Mouse (Mus musculus): ENCODE results near the gene Tex33. TPM values are rescaled to one million over a fixed set of nuclear protein-coding genes. Genes with fewer than 3 reads are reported as not detected.

The Tex33 gene
- polyA plus RNA-seq, 2 experiments: not detected

DNA sequence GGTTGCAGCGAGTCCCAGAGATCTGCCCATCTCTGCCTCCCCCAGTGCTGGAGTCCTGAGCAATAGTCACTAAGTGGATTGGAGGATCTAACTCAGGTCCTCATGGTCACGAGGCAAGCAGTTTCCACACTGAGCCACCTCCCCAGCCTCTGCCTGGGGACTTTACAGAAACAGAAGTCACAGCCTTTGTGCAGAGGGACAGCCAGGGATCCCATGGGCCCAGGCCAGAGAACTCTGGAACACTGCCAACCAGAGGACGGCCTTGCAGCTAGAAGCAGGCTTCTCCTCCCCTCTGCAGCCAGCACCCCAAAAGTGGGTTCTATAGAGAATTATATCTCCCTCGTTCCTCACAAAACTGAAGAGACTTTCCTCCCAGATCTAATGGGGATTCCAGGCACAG lies 6.2 kb upstream of the Tex33 start:
- no peaks in the 10 kb centered on the region for H3K36me3 ChIP-seq (ENCODE audit: control insufficient read depth, insufficient read depth, low read length)
- no peaks in the 10 kb centered on the region for H3K27me3 ChIP-seq (ENCODE audit: control insufficient read depth, insufficient read depth, low read length)
- DNase-seq (ENCODE audit: low spot score): no peak
- 55% methylated on average over 4 of the region's 4 CpGs for WGBS
- no peak overlapping the region for H3K4me2 ChIP-seq (replicated peaks; ENCODE audit: low read depth, low read length, severe bottlenecking)
- H3K4me1 ChIP-seq (ENCODE audit: control insufficient read depth, insufficient read depth, low read length): peaks cover 15% of the 10 kb centered on the region; the same call in 1 of the 2 replicates
- ATAC-seq (ENCODE audit: low FRiP score, low read depth): no peak
- H3K9me3 ChIP-seq (ENCODE audit: control insufficient read depth, low read length): no peaks in the 10 kb centered on the region
- no peak overlapping the region for H3K27ac ChIP-seq (replicated peaks; ENCODE audit: low read depth, low read length)
- H3K4me3 ChIP-seq (replicated peaks; ENCODE audit: low read length): no peak overlapping the region
- no peak for TF ChIP-seq POLR2A (IDR thresholded peaks at IDR 0.05; ENCODE audit: borderline replicate concordance, extremely low read depth, insufficient read depth, insufficient read length)
- no peak overlapping the region for H3K9ac ChIP-seq (ENCODE audit: low read depth, low read length, severe bottlenecking)

DNA sequence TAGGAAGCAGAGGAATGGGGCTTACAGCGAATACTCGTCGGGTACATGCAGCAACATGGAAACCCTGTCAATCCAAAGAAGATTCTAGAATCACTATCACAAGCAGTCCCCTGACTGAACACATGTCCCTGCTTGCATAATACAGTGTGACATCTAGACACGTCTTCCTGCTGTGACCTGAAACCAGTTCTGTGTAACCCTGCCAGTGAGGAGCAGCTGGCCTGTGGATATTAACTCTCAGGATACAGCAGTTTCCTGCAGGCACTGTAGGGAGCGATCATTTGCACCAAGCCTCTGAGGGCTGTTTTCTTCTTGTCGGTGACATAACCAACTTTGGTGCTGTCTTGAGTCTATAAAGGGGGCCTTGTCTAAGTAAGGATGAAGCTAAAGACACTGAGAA lies 5.6 kb upstream of the Tex33 start:
- TF ChIP-seq POLR2A (IDR thresholded peaks at IDR 0.05; ENCODE audit: borderline replicate concordance, extremely low read depth, insufficient read depth, insufficient read length): no peak
- DNase-seq (ENCODE audit: low spot score) (peak; percentile 10), ATAC-seq (ENCODE audit: low FRiP score, low read depth) (no peak)
- no peak overlapping the region for H3K27ac ChIP-seq (replicated peaks; ENCODE audit: low read depth, low read length)
- H3K9ac ChIP-seq (ENCODE audit: low read depth, low read length, severe bottlenecking): no peak overlapping the region
- H3K4me2 ChIP-seq (replicated peaks; ENCODE audit: low read depth, low read length, severe bottlenecking): no peak overlapping the region
- WGBS: 77% methylated on average over 6 of the region's 6 CpGs
- no peak overlapping the region for H3K4me3 ChIP-seq (replicated peaks; ENCODE audit: low read length)
- no peaks in the 10 kb centered on the region for H3K9me3 ChIP-seq (ENCODE audit: control insufficient read depth, low read length)
- no peaks in the 10 kb centered on the region for H3K27me3 ChIP-seq (ENCODE audit: control insufficient read depth, insufficient read depth, low read length)
- no peaks in the 10 kb centered on the region for H3K36me3 ChIP-seq (ENCODE audit: control insufficient read depth, insufficient read depth, low read length)
- H3K4me1 ChIP-seq (ENCODE audit: control insufficient read depth, insufficient read depth, low read length): peaks cover 15% of the 10 kb centered on the region; the same call in 1 of the 2 replicates

DNA sequence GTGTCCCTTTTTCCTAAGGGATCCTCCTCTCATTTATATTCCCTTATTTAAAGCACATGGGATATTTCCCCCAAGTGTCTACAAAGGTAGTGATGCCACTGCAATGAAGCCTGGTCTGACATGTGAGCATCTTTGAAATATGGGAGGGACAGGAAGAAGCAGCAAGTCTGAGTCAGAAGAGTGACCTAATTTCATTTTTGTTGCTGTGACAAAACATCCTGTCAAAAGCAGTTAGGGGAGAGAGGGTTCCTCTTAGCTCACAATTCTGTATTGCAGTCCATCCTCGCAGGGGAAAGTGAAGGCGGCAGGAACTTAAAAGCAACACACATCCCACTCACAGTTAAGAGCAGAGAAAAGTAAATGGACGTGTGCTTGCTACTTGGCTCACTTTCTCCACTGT lies 4.9 kb downstream of the Tex33 start:
- Histone ChIP-seq H3K36me3 (ENCODE audit: control insufficient read depth, insufficient read depth, low read length) (no peaks in the 10 kb centered on the region), H3K4me3 (replicated peaks; ENCODE audit: low read length) (no peak overlapping the region), H3K9me3 (ENCODE audit: control insufficient read depth, low read length) (no peaks in the 10 kb centered on the region), H3K27me3 (ENCODE audit: control insufficient read depth, insufficient read depth, low read length) (no peaks in the 10 kb centered on the region), H3K4me2 (replicated peaks; ENCODE audit: low read depth, low read length, severe bottlenecking) (no peak overlapping the region), H3K9ac (ENCODE audit: low read depth, low read length, severe bottlenecking) (no peak overlapping the region), H3K4me1 (ENCODE audit: control insufficient read depth, insufficient read depth, low read length) (no peaks in the 10 kb centered on the region), H3K27ac (replicated peaks; ENCODE audit: low read depth, low read length) (no peak overlapping the region)
- ATAC-seq (ENCODE audit: low FRiP score, low read depth) (no peak), DNase-seq (ENCODE audit: low spot score) (no peak)
- WGBS: 80% methylated on average over 3 of the region's 3 CpGs
- no peak for TF ChIP-seq POLR2A (IDR thresholded peaks at IDR 0.05; ENCODE audit: borderline replicate concordance, extremely low read depth, insufficient read depth, insufficient read length)

DNA sequence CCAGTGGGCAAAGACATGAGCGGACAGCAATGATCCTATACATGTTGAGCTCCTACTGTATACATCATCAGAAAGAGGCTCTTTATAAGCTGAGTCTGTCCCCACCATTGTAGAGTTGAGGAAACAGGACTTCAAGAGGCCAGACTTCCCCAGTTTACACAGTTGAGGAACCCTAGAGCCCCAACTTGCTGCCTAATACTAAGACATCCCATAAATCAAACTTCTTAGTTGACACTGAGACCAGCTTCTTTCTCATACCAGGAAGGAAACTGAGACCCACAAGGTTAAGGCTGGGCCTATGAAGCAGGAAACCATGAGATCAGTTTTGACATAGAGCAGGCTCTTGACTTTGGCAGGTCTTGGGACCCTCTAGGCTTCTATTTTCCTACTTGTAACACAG lies 10.1 kb downstream of the Tex33 start:
- no peak for ATAC-seq (ENCODE audit: low FRiP score, low read depth)
- Histone ChIP-seq H3K4me2 (replicated peaks; ENCODE audit: low read depth, low read length, severe bottlenecking) (no peak overlapping the region), H3K27ac (replicated peaks; ENCODE audit: low read depth, low read length) (no peak overlapping the region), H3K9ac (ENCODE audit: low read depth, low read length, severe bottlenecking) (no peak overlapping the region), H3K9me3 (ENCODE audit: control insufficient read depth, low read length) (no peaks in the 10 kb centered on the region), H3K27me3 (ENCODE audit: control insufficient read depth, insufficient read depth, low read length) (no peaks in the 10 kb centered on the region), H3K36me3 (ENCODE audit: control insufficient read depth, insufficient read depth, low read length) (no peaks in the 10 kb centered on the region), H3K4me1 (ENCODE audit: control insufficient read depth, insufficient read depth, low read length) (0 out of 2 replicates have a peak, but pooled peaks cover 2% of the 10 kb centered on the region), H3K4me3 (replicated peaks; ENCODE audit: low read length) (no peak overlapping the region)
- no peak for DNase-seq (ENCODE audit: low spot score)
- WGBS: 88% methylated on average over 1 of the region's 1 CpGs
- TF ChIP-seq POLR2A (IDR thresholded peaks at IDR 0.05; ENCODE audit: borderline replicate concordance, extremely low read depth, insufficient read depth, insufficient read length): no peak

DNA sequence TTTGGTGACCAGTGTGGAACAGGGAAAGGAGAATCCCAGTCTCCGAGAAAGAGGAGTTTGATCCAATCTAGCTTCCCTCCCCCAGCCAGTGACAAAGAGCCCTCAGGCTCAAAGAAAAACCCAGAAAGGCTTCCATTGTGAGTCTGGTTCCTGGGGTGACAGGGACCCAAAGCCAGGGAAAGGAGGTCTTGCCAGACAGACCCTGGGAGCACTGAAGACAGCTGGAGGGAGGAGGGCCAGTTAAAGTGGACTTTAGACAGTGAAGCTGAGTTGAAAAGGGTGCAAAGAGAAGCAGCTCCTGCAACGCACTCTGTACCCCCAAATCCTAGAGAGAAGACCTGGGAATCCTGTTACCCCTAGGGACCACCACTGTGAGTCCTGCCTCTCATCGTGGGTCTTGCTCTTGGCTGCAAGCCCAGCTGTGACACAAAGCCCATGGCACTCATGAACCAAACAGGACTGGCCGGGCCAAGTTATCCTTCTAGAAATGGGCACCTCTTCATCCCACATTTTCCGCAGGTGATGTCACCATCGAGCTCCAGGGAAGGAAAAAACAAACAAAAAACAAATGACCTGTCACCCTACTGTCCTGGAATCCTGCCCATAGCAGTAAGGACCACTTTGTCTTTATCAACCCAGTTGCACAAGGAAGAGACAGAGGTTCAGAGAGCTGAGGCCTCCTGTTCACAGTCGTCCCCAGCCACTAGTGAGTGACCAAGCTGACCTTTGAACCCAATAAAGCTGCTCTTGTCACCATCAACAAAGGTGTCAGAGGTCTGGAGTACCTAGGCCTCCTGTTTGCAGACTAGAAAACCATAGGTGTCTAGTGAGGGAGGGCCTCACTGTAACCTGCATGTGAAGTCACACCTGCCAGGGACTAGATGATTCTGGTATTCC lies 11.2 kb downstream of the Tex33 start:
- Histone ChIP-seq H3K36me3 (ENCODE audit: control insufficient read depth, insufficient read depth, low read length) (no peaks in the 10 kb centered on the region), H3K4me2 (replicated peaks; ENCODE audit: low read depth, low read length, severe bottlenecking) (no peak overlapping the region), H3K27ac (replicated peaks; ENCODE audit: low read depth, low read length) (no peak overlapping the region; the same call in 1 of the 2 replicates), H3K9ac (ENCODE audit: low read depth, low read length, severe bottlenecking) (no peak overlapping the region), H3K9me3 (ENCODE audit: control insufficient read depth, low read length) (no peaks in the 10 kb centered on the region), H3K4me3 (replicated peaks; ENCODE audit: low read length) (no peak overlapping the region), H3K27me3 (ENCODE audit: control insufficient read depth, insufficient read depth, low read length) (no peaks in the 10 kb centered on the region), H3K4me1 (ENCODE audit: control insufficient read depth, insufficient read depth, low read length) (0 out of 2 replicates have a peak, but pooled peaks cover 2% of the 10 kb centered on the region)
- WGBS: 68% methylated on average over 7 of the region's 7 CpGs
- DNase-seq (ENCODE audit: low spot score) (no peak), ATAC-seq (ENCODE audit: low FRiP score, low read depth) (no peak)
- no peak for TF ChIP-seq POLR2A (IDR thresholded peaks at IDR 0.05; ENCODE audit: borderline replicate concordance, extremely low read depth, insufficient read depth, insufficient read length)
